Mouse (Mus musculus): ENCODE measurements around the gene Chia1.
"Not testable (repeated sequence)": the region's sequence is repeated elsewhere in the genome, so short reads cannot be mapped to it uniquely, and the experiment has no call there.

The Chia1 gene

DNA sequence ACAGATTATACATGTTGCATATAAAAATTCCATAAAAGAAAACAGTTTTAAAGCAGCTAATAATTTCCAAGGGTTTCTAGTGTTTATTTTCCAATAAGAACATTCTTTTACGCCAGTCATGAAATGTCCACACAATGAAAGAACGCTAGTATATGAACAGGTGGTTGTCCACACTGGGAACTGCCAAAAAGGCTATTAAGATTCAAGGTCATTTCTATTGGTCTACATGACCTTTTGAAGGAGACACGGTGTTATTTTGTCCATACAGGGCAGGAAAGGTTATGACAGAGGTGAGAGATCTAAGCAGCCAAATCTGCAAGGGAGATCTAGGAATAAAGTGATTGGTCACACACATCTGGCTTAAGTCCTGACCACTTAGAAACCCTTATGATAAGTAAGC, at the start of gene Chia1:
Gene Chia1 (plus strand): TSS at position 301 of the 400 bp plus-strand sequence.
- no peak for DNase-seq (ENCODE audit: low read depth in 1 of 2, low spot score in 2 of 2)

DNA sequence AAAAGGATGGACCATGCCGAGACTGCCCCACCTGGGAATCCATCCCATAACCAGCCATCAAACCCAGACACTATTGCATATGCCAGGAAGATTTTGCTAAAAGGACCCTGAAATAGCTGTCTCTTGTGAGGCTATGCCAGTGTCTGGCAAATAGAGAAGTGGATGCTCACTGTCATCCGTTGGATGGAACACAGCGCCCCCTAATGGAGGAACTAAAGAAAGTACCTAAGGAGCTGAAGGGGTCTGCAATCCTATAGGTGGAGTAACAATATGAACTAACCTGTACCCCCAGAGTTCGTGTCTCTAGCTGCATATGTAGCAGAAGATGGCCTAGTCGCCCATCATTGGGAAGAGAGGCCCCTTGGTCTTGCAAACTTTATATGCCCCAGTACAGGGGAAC, 45.3 kb upstream of the Chia1 start:
- DNase-seq (ENCODE audit: low read depth in 1 of 2, low spot score in 2 of 2): not testable (repeated sequence)

DNA sequence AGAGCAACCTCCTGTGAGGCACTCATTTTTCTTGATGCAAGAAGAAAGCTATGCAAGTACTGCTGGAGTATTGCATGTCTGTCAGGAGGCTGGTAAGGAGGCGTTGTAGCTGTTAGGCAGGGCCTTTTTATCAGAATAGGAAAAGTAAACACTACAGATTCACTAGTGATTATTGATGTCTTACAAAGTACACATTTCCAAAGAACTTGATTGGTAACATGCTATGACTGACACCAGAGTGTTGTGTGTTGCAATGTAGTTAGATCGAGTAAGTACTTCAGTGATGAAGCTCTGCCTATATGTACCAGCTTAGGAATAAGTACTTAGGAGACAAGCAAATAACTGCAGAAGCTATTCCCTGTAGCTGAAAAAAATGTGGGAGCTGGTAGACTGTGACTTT, 42.0 kb upstream of the Chia1 start:
- DNase-seq (ENCODE audit: low read depth in 1 of 2, low spot score in 2 of 2): no peak

DNA sequence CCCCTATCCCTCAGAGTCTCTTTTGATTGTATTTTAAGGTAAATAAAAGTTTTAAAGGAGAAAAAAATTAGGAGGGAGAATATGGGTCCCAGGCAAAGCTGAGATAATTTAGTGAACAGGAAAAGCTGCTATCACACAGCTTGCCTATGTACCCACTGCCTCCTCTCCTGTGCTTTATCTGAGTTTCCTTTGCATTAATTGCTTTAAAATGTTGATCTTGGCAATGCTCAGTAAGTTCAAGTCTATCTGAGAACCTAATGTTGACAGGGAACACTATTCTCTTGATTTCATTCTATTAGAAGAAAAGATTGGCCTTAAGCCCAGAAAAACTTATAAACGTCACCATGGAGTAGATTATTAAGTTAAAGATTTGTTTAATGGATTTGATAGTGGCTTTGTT, 38.2 kb upstream of the Chia1 start:
- no peak for DNase-seq (ENCODE audit: low read depth in 1 of 2, low spot score in 2 of 2)

DNA sequence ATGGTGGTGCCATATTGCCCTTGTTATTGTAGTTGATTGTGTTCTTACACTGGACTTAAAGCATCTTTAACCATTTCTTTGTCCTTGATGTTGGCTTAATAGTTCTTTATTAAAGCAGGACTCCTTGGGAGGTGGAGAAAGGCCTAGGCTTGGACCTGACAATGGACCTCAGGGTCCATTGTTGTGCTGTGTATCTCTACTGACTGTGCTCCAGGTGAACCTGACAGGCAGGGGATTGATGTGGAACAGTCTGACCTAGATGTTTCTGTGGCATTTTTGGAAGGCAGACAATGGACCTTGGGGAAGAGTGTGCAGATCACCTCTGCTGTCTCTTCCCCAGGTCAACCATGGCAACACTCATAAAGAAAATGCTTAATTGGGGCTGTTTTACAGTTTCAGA, 14.0 kb downstream of the Chia1 start:
- no peak for DNase-seq (ENCODE audit: low read depth in 1 of 2, low spot score in 2 of 2)

DNA sequence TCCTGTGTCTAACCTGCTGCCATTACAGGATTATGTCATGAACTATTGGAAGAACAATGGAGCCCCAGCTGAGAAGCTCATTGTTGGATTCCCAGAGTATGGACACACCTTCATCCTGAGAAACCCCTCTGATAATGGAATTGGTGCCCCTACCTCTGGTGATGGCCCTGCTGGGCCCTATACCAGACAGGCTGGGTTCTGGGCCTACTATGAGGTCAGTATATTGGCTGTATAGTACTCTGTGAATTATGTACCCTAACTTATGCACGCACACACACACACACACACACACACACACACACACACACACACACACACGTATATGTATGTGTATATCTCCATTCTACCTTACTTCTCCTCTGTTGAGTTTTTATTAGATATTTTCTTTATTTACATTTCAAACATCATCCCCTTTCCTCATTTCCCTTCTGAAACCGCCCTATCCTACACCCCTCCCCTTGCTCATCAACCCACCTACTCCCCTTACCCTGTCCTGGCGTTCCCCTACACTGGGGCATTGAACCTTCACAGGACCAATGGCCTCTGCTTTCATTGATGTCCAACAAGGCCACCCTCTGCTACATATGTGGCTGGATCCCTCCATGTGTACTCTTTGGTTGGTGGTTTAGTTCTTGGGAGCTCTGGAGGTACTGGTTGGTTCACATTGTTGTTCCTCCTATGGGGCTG, 15.9 kb downstream of the Chia1 start:
- no peak for DNase-seq (ENCODE audit: low read depth in 1 of 2, low spot score in 2 of 2)

DNA sequence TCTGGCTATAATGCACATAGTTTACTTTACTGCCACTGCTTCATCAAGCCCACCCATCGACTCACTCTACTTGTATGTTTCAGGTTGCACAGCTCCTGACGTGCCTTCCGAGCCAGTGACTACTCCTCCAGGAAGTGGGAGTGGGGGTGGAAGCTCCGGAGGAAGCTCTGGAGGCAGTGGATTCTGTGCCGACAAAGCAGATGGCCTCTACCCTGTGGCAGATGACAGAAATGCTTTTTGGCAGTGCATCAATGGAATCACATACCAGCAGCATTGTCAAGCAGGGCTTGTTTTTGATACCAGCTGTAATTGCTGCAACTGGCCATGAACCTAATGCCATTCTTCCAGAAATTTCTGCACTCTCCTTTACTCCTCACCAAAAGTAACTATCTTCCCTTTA, 18.7 kb downstream of the Chia1 start:
- no peak for DNase-seq (ENCODE audit: low read depth in 1 of 2, low spot score in 2 of 2)

DNA sequence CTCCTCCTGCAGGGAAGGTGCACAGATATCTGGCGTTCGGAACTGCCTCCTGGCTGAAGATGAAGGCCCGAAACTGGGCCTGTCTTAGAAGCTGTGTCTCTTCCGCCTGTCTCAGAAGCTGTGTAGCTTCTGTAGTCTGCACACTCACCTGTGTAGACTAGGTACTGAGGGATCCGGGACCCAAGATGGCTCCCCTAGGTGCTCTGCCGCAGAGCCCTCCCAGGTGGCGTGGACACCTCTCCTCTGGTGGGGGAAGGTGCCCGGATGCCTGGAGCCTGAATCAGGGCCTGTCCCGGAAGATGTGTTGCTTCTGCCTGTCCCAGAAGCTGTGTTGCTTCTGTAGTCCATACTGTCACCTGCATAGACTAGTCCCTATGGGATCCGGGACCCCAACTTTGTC, 31.1 kb downstream of the Chia1 start:
- DNase-seq (ENCODE audit: low read depth in 1 of 2, low spot score in 2 of 2): no peak

DNA sequence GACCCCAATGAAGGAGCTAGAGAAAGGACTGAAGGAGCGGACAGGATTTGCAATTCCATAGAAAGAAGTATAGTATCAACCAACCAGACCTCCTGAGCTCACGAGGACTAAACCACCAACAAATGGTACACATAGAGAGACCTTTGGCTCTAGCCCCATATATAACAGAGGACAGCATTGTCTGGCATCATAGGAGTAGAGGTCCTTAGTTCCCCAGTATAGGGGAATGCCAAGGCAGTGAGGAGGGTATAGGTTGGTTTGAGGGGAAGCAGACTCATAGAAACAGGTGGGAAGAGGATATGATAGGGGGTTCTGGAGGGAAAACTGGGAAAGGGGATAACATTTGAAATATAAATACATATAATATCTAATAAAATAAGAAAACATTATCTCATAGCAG, 41.4 kb downstream of the Chia1 start:
- DNase-seq (ENCODE audit: low read depth in 1 of 2, low spot score in 2 of 2): no peak

DNA sequence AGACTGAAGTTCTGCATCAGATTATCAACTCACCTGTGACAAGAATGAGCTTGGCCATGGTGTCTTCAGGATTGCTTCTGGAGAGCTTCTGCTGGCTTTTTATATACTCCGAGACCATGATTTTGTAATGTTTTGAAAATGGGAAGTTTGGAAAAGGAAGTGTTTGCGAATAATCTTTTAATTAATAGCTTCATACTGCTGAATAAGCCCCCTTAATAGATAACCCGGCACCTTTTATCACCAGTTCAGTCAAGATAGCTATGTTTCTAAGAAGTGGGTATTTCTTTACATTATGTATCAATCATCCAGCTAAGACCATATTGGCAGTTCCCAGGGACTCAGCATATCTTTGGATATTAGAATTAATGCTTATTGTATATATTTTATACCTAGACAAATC, 54.4 kb downstream of the Chia1 start, which contains the start of gene Chil3:
Gene Chil3 (minus strand): TSS at position 101 of the 400 bp plus-strand sequence.
- DNase-seq (ENCODE audit: low read depth in 1 of 2, low spot score in 2 of 2): no peak

DNA sequence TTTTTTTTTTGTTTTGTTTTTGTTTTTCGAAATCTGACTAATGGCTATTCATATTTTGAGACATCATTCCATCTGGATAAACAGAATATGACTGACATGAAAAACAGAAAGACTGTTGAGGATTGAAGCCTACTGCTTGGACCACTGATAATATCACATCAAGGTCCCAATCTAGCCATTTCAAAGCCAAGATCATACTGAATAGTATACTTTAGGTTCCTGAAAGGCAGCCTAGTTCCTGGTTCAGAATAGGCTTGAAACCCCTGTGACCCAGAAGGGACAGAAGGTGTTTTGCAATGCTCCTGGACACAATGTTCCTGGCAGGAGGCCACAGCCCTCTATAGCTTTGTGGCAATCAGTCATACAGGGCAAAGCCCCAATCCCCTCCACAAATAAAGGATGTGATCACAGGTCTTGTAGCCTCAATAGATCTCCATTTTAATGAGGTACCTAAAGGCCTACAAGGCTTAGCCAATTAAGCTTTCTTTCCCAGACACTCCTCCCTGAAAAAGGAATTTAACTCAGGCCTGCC, 57.6 kb downstream of the Chia1 start:
- DNase-seq (ENCODE audit: low read depth in 1 of 2, low spot score in 2 of 2): no peak

DNA sequence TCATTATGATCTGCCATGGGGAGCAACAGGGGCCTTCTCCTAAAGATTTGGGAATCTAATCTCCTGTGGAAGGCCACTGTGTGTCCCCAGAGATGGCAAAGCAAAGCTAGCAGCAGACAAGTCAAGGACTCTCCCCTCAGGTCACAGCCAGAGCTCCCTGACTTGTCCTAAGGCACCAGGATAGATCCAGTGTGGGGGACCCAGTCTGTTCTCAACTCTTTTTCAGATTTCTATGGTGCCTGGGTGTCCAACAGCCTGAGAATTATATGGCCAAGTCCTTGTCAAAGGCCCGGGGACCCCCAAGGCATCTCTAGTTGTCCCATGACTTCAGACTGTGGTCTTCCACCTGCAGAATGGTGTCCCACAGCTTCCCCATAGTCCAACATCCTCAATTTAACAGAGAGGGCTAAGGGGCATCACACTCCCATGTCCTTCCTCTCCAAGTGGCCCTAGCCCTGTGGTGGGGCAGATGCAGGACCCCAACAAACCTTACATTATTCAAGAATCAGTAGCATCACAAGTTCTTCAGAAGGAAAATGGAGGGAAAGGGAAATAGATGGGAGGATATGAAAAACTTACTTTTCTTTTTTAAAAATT, 58.2 kb downstream of the Chia1 start:
- no peak for DNase-seq (ENCODE audit: low read depth in 1 of 2, low spot score in 2 of 2)

DNA sequence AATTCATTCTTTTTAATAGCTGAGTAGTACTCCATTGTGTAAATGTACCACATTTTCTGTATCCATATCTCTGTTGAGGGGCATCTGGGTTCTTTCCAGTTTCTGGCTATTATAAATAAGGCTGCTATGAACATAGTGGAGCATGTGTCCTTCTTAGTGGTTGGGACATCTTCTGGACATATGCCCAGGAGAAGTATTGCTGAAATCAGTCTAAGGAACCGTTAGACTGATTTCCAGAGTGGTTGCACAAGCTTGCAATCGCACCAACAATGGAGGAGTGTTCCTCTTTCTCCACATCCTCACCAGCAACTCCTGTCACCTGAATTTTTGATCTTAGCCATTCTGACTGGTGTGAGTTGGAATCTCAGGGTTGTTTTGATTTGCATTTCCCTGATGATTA, 59.5 kb downstream of the Chia1 start:
- DNase-seq (ENCODE audit: low read depth in 1 of 2, low spot score in 2 of 2): not testable (repeated sequence)

DNA sequence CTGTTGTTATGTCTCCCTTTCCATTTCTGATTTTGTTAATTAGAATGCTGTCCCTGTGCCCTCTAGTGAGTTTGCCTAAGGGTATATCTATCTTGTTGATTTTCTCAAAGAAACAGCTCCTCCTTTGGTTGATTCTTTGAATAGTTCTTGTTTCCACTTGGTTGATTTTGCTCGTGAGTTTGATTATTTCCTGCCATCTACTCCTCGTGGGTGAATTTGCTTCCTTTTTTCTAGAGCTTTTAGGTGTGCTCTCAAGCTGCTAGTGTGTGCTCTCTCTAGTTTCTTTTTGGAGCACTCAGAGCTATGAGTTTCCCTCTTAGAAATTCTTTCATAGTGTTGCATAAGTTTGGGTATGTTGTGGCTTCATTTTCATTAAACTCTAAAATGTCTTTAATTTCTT, 61.9 kb downstream of the Chia1 start:
- not testable (repeated sequence) for DNase-seq (ENCODE audit: low read depth in 1 of 2, low spot score in 2 of 2)

DNA sequence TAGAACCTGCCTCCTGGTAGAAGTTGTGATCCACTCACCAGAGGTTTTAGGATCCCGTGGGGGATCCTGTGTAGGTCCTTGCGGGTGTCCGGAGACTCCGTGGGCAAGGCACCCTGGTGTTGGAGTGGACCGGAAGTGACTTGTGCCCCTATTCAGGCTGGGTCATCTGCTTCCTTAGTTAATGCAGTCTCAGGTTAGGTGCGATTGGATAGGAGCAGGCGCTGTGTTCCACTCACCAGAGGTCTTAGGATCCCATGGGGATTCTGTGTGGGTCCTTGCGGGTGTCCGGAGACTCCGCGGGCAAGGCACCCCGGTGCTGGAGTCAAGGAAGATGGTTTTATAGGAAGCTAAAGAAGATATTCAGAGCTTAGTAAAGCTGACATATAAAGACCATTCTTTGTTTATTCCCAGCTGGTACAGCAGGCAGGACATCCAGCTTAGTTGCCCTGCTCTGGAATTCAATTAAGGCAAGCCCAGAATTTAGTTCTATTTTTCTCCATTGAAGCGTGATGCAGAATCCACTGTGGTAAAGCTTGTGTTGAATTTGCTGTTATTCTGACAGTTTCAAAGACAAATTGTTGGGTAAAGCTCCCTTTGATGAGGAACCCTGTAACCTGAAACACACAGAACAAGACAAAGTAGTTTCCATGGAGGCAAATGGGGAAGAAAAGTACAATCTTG, 64.6 kb downstream of the Chia1 start:
- no peak for DNase-seq (ENCODE audit: low read depth in 1 of 2, low spot score in 2 of 2)
